Mouse (Mus musculus): ENCODE data around the gene Atp6v0b. TPM values are rescaled to one million over a fixed set of nuclear protein-coding genes. Genes with fewer than 3 reads are reported as not detected.

The Atp6v0b gene
- polyA plus RNA-seq, 1 experiment from 2014 or later, result 346 TPM

DNA sequence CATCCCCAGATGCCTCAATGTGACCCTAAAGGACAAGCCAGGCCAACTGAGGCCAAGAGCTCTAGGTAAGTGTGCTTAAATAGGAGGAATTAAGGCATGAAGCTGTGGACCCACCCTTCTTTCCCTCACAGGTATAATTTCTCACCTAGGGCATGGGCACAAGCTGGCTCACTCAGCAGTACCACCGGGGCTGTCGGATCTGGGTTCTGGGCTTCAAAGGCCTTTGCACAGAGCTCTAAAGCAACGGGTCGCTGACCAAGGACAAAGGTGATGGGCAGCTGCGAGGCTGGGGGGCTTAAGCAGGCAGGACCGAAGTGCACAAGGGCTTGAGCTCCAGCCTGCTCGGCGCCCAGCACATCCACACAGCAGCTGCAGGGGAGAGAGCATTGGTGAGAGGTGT is 3.6 kb upstream of the Atp6v0b start:
- no peak for DNase-seq (ENCODE audit: low spot score)
- no peaks in the 10 kb centered on the region for H3K36me3 ChIP-seq (ENCODE audit: insufficient read depth, low read length)
- TF ChIP-seq CTCF (IDR thresholded peaks at IDR 0.05) (no peak), EP300 (IDR thresholded peaks at IDR 0.05) (no peak)
- no peak for ATAC-seq
- H3K4me1 ChIP-seq (ENCODE audit: insufficient read depth, low read depth, low read length), result peaks cover 6% of the 10 kb centered on the region; the same call in 1 of the 2 replicates
- H3K27ac ChIP-seq (ENCODE audit: low read length), result no peak overlapping the region
- no peak overlapping the region for H3K4me3 ChIP-seq (ENCODE audit: low read depth, low read length)
- no peak overlapping the region for H3K9ac ChIP-seq (replicated peaks; ENCODE audit: low read depth)
- H3K9me3 ChIP-seq (ENCODE audit: low read length), result no peaks in the 10 kb centered on the region
- 91% methylated on average over 8 of the region's 8 CpGs for WGBS
- H3K27me3 ChIP-seq (replicated peaks; ENCODE audit: insufficient read depth, low read length), result no peaks in the 10 kb centered on the region
- H3K4me2 ChIP-seq (replicated peaks; ENCODE audit: low read depth, low read length), result no peak overlapping the region

DNA sequence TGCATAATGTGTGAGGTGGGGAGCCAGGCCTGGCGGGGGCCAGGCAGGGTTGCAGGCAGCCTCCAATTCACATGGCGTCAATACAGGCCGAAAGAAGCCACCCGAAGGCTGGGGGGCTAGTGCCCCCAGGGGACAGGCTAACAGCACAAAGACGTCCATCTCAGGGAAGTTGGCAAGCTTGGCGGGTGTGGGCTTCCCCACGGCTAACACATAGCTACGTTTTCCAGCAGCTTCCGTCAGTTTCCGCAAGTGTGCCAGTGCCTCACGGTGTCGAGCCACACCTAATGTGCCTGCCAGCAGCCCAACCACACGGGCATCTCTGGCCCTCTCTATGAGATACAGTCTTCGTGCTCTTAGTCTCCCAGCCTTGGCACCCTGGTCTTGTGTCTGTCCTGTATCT is 2.9 kb upstream of the Atp6v0b start:
- TF ChIP-seq EP300 (IDR thresholded peaks at IDR 0.05) (no peak), CTCF (IDR thresholded peaks at IDR 0.05) (no peak)
- 87% methylated on average over 13 of the region's 14 CpGs for WGBS
- ATAC-seq (no peak), DNase-seq (ENCODE audit: low spot score) (no peak)
- no peaks in the 10 kb centered on the region for H3K27me3 ChIP-seq (replicated peaks; ENCODE audit: insufficient read depth, low read length)
- H3K4me3 ChIP-seq (ENCODE audit: low read depth, low read length), result no peak overlapping the region
- no peak overlapping the region for H3K9ac ChIP-seq (replicated peaks; ENCODE audit: low read depth)
- H3K4me1 ChIP-seq (ENCODE audit: insufficient read depth, low read depth, low read length), result peaks cover 6% of the 10 kb centered on the region; the same call in 1 of the 2 replicates
- H3K4me2 ChIP-seq (replicated peaks; ENCODE audit: low read depth, low read length), result no peak overlapping the region
- 0 out of 2 replicates have a peak, but pooled peaks cover 5% of the 10 kb centered on the region for H3K36me3 ChIP-seq (ENCODE audit: insufficient read depth, low read length)
- no peaks in the 10 kb centered on the region for H3K9me3 ChIP-seq (ENCODE audit: low read length)
- H3K27ac ChIP-seq (ENCODE audit: low read length), result no peak overlapping the region

DNA sequence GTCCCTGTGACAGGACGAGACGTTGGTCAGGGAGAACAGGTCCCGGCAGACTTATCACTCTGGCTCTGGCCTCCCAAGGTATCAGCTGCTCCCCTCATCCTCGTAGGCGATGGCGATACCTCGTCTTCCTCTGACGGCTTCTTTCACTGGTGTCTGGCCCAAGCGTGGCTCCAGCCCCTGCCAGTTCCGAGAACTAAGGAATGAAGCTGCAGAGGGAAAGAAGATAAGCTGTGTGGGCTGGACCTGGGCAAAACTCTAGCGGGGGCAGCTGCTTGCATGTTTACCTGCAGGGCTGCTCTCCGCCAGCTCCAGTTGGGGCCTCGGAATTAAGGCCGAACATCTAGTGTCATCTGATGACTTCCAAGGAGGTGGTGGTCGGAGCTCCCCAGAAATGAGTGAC is 2.3 kb upstream of the Atp6v0b start:
- no peak overlapping the region for H3K27ac ChIP-seq (ENCODE audit: low read length)
- H3K4me1 ChIP-seq (ENCODE audit: insufficient read depth, low read depth, low read length), result peaks cover 6% of the 10 kb centered on the region; the same call in 1 of the 2 replicates
- no peaks in the 10 kb centered on the region for H3K27me3 ChIP-seq (replicated peaks; ENCODE audit: insufficient read depth, low read length)
- H3K4me2 ChIP-seq (replicated peaks; ENCODE audit: low read depth, low read length), result no peak overlapping the region
- TF ChIP-seq EP300 (IDR thresholded peaks at IDR 0.05), result no peak
- TF ChIP-seq CTCF (IDR thresholded peaks at IDR 0.05), result no peak
- H3K4me3 ChIP-seq (ENCODE audit: low read depth, low read length), result no peak overlapping the region
- 89% methylated on average over 15 of the region's 15 CpGs for WGBS
- H3K9ac ChIP-seq (replicated peaks; ENCODE audit: low read depth), result no peak overlapping the region
- peaks cover 6% of the 10 kb centered on the region; the same call in 1 of the 2 replicates for H3K36me3 ChIP-seq (ENCODE audit: insufficient read depth, low read length)
- H3K9me3 ChIP-seq (ENCODE audit: low read length), result no peaks in the 10 kb centered on the region
- DNase-seq (ENCODE audit: low spot score), result no peak
- no peak for ATAC-seq

DNA sequence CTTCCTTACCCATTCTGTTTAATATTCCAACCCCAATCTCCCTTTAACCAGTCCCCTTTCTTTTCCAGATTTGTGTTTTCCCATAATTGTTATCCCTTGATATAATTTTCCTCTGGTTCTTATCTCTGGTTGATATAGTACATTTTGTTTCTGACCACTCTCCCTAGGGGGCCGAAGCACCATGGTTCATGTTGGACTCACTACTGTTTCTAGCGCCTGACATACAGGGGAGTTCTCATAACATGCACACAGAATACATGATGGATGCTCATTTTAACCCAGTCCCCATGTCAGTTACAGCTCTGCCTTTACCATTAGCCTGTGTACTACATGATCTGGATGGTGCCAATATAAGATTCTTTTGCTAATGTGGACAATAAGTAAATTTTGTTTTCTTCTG is 787 bp upstream of the Atp6v0b start:
- TF ChIP-seq EP300 (IDR thresholded peaks at IDR 0.05), result no peak
- no peak for TF ChIP-seq CTCF (IDR thresholded peaks at IDR 0.05)
- Histone ChIP-seq H3K36me3 (ENCODE audit: insufficient read depth, low read length) (peaks cover 11% of the 10 kb centered on the region; the same call in 1 of the 2 replicates), H3K27ac (ENCODE audit: low read length) (no peak overlapping the region), H3K4me2 (replicated peaks; ENCODE audit: low read depth, low read length) (no peak overlapping the region), H3K9me3 (ENCODE audit: low read length) (no peaks in the 10 kb centered on the region), H3K9ac (replicated peaks; ENCODE audit: low read depth) (no peak overlapping the region), H3K4me3 (ENCODE audit: low read depth, low read length) (no peak overlapping the region), H3K4me1 (ENCODE audit: insufficient read depth, low read depth, low read length) (peaks cover 10% of the 10 kb centered on the region; the same call in 1 of the 2 replicates), H3K27me3 (replicated peaks; ENCODE audit: insufficient read depth, low read length) (no peaks in the 10 kb centered on the region)
- DNase-seq (ENCODE audit: low spot score), result no peak
- WGBS, result 73% methylated on average over 2 of the region's 2 CpGs
- no peak for ATAC-seq

DNA sequence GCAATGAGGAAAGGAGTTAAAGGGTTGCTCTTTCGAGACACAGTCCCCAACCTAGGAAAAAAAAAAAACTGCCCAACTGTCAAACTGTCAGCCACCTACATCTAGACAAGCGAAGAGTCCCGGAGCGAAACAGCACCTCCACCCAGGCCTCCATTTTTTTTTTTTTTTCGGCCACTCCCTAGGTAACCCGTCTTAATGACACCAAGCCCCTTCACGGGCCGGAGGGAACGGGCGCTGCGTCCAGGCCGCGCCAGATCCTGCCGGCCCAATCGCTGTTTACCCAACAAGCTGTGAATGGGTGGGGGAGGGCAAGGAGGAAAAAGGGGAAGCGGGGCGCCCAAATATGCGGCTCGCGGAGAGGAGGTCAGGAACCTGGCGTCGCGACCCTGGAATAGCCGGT is 489 bp downstream of the Atp6v0b start:
- Histone ChIP-seq H3K4me2 (replicated peaks; ENCODE audit: low read depth, low read length) (peak overlapping the region; percentile 95), H3K36me3 (ENCODE audit: insufficient read depth, low read length) (peaks cover 11% of the 10 kb centered on the region; the same call in 1 of the 2 replicates), H3K9me3 (ENCODE audit: low read length) (no peaks in the 10 kb centered on the region), H3K4me3 (ENCODE audit: low read depth, low read length) (peak overlapping the region; percentile 90), H3K27ac (ENCODE audit: low read length) (peak overlapping the region; percentile 66; the same call in 1 of the 2 replicates), H3K27me3 (replicated peaks; ENCODE audit: insufficient read depth, low read length) (no peaks in the 10 kb centered on the region), H3K4me1 (ENCODE audit: insufficient read depth, low read depth, low read length) (peaks cover 10% of the 10 kb centered on the region; the same call in 1 of the 2 replicates), H3K9ac (replicated peaks; ENCODE audit: low read depth) (peak overlapping the region; percentile 78)
- DNase-seq (ENCODE audit: low spot score) (peak; percentile 34), ATAC-seq (peak; percentile 30)
- WGBS, result under 1% methylated on average over 23 of the region's 24 CpGs
- no peak for TF ChIP-seq CTCF (IDR thresholded peaks at IDR 0.05)
- no peak for TF ChIP-seq EP300 (IDR thresholded peaks at IDR 0.05)

DNA sequence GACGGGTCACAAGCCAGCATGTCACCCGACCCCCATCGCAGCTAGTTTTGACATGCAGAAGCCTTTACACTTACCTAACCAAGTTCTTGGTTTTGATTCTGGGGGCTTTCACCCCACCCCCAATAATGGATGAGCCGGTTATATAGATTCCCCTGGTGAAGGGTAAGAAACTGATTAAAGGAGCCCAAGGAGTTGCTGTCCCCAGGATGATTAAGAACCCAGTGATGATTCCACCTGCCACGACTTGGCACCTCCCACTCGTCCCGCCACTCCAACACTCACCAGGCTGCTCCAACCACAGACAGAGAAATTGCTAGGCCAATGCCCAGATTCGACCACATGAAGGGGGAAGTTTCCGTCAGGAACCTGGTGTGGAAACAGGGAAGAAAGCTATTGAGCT is 1.1 kb downstream of the Atp6v0b start:
- Histone ChIP-seq H3K27me3 (replicated peaks; ENCODE audit: insufficient read depth, low read length) (no peaks in the 10 kb centered on the region), H3K4me1 (ENCODE audit: insufficient read depth, low read depth, low read length) (peaks cover 10% of the 10 kb centered on the region; the same call in 1 of the 2 replicates), H3K36me3 (ENCODE audit: insufficient read depth, low read length) (peaks cover 11% of the 10 kb centered on the region; the same call in 1 of the 2 replicates), H3K9ac (replicated peaks; ENCODE audit: low read depth) (no peak overlapping the region), H3K4me3 (ENCODE audit: low read depth, low read length) (no peak overlapping the region), H3K9me3 (ENCODE audit: low read length) (no peaks in the 10 kb centered on the region), H3K27ac (ENCODE audit: low read length) (no peak overlapping the region), H3K4me2 (replicated peaks; ENCODE audit: low read depth, low read length) (peak overlapping the region; percentile 95)
- TF ChIP-seq CTCF (IDR thresholded peaks at IDR 0.05), result no peak
- TF ChIP-seq EP300 (IDR thresholded peaks at IDR 0.05), result no peak
- no peak for ATAC-seq
- 78% methylated on average over 9 of the region's 9 CpGs for WGBS
- no peak for DNase-seq (ENCODE audit: low spot score)
